Mouse (Mus musculus): ENCODE data around the gene Emb.
"Not testable (repeated sequence)": the region's sequence is repeated elsewhere in the genome, so short reads cannot be mapped to it uniquely, and the experiment has no call there.

Gene Emb

DNA sequence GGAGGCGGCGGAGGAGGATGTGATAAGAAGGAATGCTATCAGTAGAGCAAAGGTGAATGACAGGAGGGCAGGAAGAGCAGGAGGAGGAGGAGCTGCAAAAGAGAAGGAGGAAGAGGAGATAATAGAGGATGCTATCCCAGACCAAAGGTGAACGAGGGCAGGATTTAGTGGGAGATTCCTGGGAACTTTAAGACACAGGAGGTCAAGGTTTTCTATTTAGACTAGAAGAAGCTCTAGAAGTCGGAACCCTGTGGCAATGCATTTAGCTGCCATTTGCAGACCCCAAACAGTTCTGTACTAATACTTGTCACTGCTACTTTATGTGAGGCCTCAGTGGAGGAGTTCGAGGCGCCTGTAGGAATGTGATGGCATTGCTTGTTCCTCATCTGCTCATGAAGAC, at the start of gene Emb:
Gene Emb, plus strand, starts transcription at position 301 of the 400 bp plus-strand sequence.
- no peak for DNase-seq

DNA sequence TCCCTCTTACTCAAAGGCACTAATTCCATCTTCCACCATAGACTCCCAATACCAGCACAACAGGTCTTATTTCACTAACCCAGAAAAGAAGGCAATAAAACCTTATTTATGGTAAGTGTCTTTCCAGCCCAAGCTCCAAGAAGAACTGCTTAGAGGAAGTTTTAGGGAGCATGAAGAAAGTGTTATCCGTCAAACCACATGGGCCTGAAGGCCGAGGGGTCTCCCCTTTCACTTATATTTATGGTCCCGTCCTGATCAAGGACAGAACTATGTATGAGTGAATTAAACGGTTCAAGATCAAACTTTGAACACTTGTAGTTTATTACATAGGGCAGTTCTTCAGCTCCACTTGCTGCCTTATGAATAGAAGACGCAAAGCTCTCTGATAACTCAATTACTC, 44.4 kb upstream of the Emb start:
- DNase-seq: no peak

GRCm38 (mm10) chr13:117165071-117165470, 43.3 kb upstream of the Emb start:
- no peak for DNase-seq

- DNase-seq: not testable (repeated sequence)
These were observed 27.4 kb upstream of the Emb start for GRCm38 (mm10) chr13:117180912-117181311.

DNA sequence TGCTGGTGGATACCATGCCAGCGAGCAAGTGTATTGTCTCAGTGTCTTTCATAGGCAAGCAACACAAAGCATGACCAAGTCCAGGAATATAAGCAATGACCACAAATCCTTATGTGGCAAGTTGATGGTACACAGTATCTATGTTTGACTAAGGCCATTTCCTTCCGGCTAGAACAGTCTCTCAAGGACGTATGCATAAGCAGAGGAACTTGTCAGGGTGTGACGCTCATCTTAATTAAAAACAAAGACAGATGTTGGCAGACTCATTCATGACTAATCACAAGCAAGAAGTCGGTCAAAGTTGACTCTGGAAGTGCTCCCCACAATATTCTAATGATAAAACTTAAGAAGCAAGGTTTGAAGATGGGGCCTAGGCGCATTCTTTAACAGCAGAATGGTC, 25.0 kb upstream of the Emb start:
- DNase-seq: no peak

DNA sequence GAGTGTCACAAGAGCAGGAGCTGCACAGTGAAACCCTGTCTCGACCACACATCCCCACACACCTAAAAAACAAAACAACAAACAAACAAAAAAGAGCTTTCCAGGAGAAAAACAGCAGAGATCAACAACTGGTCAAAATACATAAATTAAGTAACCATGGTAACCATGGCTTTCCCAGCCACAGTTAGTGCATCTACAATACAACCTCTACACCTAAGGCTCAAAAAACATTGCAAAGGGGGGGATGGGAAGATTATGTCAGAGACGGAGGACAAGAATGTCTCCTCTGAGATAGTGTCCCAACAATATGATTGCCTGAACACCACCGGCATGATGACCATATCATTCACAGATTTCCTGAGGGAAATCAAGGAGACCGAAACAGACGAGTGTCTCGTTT, 23.0 kb upstream of the Emb start:
- DNase-seq: no peak

- DNase-seq: no peak
These were observed 16.2 kb upstream of the Emb start for GRCm38 (mm10) chr13:117192161-117192560.

DNA sequence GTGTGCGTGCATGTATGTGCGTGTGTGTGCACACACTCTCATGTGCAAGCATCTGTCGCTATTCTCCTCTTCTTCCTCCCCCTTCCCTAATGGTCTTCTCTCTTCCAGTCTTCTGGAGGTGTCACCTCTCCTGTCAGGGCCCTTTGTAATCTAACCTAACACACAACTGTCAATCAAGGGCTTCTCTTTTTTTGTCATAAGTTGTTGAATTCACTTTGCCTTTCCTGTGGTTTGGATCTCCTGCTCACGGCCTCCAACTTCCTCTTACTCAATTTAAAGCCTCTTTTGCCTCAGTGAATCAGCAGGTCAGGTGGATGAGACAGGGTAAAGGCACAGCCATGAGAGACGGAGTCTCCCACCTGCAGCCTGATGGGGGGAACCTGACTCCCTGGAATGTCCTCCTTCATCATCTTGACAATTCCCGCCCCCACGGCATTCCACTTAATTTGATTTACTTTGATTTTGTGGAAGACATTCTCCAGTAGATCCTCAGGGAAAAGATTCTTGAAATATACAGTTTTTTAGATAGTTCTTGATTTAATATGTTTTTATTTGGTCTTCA, 14.8 kb upstream of the Emb start:
- no peak for DNase-seq

GRCm38 (mm10) chr13:117195569-117196495, 12.5 kb upstream of the Emb start:
- DNase-seq: no peak

DNA sequence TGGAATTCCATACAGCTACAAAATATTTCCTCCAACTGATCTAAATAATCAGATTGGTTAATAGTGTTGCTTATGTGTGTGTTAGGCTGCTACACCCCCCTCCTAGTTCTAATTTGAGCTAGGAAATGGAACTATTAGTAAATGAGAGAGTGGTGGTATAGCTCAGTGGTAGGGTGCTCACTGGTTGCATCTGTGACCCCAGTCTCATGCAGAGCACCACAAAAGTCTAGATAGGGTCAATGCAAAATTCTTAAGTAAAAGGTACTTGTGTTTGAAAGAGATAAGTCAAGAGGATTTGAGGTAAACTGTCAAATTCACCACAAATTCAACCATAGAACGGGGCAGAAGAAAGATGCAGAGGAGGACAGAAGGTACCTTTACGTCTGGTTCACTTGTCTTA, 10.7 kb upstream of the Emb start:
- DNase-seq: no peak

DNA sequence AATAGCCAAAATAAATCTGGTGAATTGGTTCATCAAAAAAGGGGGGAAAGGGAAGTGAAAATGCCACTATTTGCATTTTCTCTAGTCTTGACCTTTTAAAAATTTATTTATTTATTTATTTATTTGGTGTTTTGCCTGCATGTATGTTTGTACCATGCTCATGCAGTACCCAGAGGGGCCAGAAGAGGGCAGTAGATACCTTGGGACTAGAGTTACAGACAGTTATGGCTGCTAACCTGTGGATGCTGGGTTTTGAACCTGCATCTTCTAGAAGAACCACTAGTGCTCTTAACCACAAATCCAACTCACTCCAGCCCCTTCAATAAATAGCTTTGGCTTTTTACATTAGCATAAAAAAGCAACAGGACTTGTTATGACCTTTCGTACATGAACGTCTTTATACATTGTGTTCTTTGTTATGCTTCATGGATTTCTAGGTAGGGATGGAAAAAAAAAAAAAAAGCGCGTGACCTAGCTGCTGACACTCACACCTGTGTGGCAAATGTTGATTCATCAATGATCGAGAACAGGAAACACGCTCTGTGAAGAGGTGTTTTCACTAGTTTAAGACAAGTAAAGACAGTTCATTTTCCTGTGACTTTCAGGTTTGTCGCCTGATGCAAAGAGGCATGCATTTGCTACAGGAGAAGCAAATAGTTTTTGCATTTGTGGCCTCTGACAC, 9.8 kb upstream of the Emb start:
- peak; percentile 62 to 84 for DNase-seq

- DNase-seq: no peak
These were observed 5.4 kb upstream of the Emb start for GRCm38 (mm10) chr13:117202755-117203471.

DNA sequence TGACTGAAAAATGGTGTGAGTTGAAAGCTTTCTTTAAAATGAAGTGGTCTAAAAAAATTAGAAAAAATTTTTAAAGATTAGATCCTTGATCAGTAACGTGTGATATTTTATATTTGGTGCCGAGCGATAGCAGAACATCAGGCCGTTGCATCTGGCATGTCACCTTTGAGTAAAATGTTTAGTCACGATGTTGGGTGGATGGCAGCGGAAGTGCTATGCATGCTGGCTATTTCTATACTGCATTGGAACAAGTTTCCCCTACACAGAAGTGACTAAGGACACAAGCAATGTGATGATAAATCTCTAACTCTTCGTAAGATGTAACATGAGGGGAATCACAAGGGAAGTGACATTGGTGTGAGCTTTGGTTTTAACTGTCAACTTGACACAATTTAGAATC, 3.7 kb upstream of the Emb start:
- DNase-seq: no peak

- no peak for DNase-seq
These were observed 2.3 kb upstream of the Emb start for GRCm38 (mm10) chr13:117206066-117206465.

DNA sequence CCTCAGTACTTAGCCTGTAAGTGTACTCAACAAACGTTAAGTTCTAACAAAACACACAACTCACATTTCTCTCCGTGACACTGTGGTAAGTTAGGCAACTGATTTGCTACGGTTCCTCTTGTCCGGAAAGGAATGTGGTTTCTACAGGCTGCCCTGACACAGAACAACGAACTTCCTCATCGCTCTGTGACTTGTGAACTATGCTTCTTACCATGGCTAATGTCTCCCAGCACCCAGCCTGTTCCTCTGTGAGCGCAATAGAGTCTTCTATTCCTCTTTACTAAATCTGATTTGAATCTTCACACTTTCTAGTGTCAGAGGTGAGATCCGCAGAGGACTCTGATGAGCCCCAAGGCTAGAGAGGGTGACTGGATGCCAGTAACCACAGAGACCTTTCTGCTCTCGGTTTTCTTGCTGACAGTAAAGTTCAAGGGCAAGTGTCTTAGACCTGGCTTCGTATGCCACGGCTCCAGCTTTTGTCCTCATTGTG, 3.1 kb downstream of the Emb start:
- DNase-seq: no peak

DNA sequence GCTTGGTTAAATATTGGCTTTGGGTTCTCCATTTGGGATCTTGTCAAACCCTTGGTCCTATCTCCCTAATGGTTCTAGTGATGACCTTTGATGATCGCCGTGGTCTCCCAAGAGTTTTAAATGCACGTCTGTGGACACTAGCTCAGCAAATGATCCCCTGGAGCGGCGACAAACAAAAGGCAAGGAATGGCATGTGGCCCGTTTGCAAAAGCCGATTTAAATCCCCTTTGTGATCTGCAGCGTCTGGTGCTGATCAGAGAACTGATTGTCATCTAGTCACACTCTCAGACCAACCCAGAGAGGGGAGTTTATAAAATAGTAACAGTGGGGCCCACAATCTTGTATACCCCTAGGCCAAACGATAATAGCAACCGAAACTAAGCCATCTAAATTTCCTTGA, 7.1 kb downstream of the Emb start:
- no peak for DNase-seq

DNA sequence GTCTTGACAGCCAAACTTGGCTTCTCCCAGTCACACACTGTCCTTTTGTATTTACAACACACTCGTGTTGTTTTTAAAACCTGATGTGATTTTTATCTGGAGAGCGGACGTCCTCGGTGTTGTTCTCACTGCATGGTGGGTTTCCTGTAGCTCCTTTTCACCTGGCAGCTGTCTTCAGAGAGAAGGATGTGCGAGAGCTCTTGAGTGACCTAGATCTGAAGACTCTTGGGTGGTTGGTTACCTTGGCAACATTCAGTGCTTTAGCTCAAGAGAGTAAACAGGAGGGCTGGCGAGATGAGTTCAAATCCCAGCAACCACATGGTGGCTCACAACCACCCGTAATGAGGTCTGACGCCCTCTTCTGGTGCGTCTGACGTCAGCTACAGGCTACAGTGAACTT, 7.8 kb downstream of the Emb start:
- no peak for DNase-seq

GRCm38 (mm10) chr13:117216752-117217363, 8.5 kb downstream of the Emb start:
- DNase-seq: no peak

- DNase-seq: no peak
These were observed 9.3 kb downstream of the Emb start for GRCm38 (mm10) chr13:117217621-117218020.

- no peak for DNase-seq
These were observed 9.8 kb downstream of the Emb start for GRCm38 (mm10) chr13:117218092-117218491.

- DNase-seq: no peak
These were observed 11.7 kb downstream of the Emb start for GRCm38 (mm10) chr13:117219871-117220500.

Data from spleen, adult 18-20 months (tissue).